24 mouse cellular contexts compared by ENCODE assay signal in the genomic region with DNA sequence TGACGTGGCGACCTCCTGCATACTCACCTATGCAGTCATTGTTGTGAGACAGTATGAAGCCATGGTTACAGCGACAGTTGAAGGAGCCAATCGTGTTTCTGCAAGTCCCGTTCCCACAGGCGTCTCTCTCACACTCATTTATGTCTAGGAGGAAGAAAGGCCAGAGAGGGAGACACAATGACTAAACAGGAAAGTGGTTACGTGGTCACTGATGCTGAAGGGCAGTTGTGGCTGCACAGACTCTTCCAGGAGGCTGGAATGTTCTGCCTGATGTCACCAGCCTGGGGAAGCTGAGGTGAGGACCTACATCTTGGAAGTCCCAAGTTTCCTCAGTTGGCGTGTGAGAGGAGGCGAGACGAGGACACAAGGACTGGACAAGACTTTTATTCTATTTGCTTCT.
"Had no signal": no experiment of that assay in that cellular context is flagged by ENCODE, and none has a peak within 500 bp of the region (broad histone marks: within the 10 kb centered on the region; RNA-seq: fewer than 3 reads in every experiment).

No protein-coding gene starts in this region.

- DNase-seq: gastrocnemius, adult 2 months; gastrocnemius, postnatal 10 days; gastrocnemius, postnatal 25 days; heart, adult 2 months; heart, postnatal 10 days; heart, postnatal 4 days; kidney, adult 18-20 months; kidney, adult 8-10 months; kidney, postnatal 10 days; kidney, postnatal 25 days; kidney, postnatal 4 days; left cerebral cortex, postnatal 4 days had no signal

- ATAC-seq: hindbrain, embryonic 16.5 days; inflammation-experienced regulatory T-cells, adult 6 months; intestine, embryonic 15.5 days; intestine, postnatal 0 days; liver, embryonic 12.5 days had no signal

- H3K36me3 ChIP-seq: intestine, embryonic 15.5 days; liver, embryonic 12.5 days had no signal

- H3K4me1 ChIP-seq: heart, embryonic 10.5 days; heart, embryonic 12.5 days; hindbrain, embryonic 10.5 days; intestine, embryonic 15.5 days; limb, embryonic 13.5 days; limb, embryonic 15.5 days; liver, embryonic 12.5 days had no signal

- H3K4me3 ChIP-seq: gastrocnemius, adult 2 months; heart, adult 2 months; heart, embryonic 10.5 days; heart, embryonic 12.5 days; hindbrain, embryonic 10.5 days; hindbrain, embryonic 12.5 days; intestine, embryonic 15.5 days; layer of hippocampus, adult 2 months; limb, embryonic 13.5 days; limb, embryonic 15.5 days; liver, embryonic 12.5 days had no signal

- H3K9me3 ChIP-seq: heart, embryonic 10.5 days; heart, embryonic 12.5 days; hindbrain, embryonic 10.5 days; hindbrain, embryonic 12.5 days; intestine, embryonic 15.5 days; limb, embryonic 13.5 days; limb, embryonic 15.5 days; liver, embryonic 12.5 days had no signal

- H3K27me3 ChIP-seq: heart, embryonic 12.5 days; hindbrain, embryonic 12.5 days; intestine, embryonic 15.5 days; limb, embryonic 13.5 days; limb, embryonic 15.5 days; liver, embryonic 12.5 days had no signal
